Mouse (Mus musculus) gastrocnemius, adult 8-10 months (tissue): ENCODE measurements around the gene Nlgn1. TPM values are rescaled to one million over a fixed set of nuclear protein-coding genes. Genes with fewer than 3 reads are reported as not detected.

Source experiments
- DNase-seq, 2 experiments: peaks; one replicate each; pipeline ENCODE4 v3.0.0; 2022; ENCODE audit warnings: low spot score in 2 of 2
- total RNA-seq, 4 experiments: library from RNA; stranded (reverse); gene quantifications; 2 replicates each; pipeline ENCODE4 v1.2.4; 2022

Nlgn1 gene
- total RNA-seq, 4 experiments from 2014 or later, result 0.07 to 0.12 TPM; not detected in 2

DNA sequence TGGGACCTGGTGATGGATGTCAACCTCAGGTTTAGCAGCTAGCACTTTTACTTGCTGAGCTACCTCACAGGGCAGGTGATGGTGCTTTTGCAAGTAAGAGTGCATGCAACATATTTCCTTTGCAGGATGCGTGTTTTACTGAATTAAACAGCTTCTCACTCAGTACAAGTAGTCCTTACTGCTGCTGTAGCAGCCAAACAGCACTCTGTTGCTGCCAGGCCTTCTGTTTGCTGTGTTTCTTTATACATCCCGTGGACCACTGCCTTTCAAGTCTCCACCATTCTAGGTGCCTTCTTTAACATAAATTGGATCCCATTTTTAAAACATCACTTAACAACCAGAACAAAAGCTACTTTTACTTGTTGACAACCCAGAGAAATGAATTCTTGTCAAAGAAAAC lies 502.0 kb downstream of the Nlgn1 start:
- no peak for DNase-seq

- no peak for DNase-seq
Measured at GRCm38 (mm10) chr3:25813368-25813767, 518.9 kb downstream of the Nlgn1 start.

DNA sequence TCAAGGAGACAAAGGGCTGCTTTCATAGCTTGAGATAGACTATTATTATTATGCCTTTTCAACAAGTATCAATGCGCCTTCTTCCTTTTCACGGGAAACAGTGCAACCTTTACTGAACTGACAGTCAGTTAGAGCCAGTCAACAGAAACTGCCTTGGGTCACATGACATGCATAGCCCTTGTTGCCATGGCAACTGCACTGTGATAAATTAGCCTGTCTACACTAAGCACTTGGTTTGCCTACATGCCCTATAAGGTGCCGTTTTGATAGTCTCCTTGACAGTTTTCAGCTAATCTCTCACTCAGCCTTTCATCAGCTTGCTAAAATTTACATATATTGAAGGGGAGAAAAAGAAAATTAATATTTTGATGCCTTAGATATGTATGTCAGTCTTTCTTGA lies 524.7 kb downstream of the Nlgn1 start:
- no peak for DNase-seq

GRCm38 (mm10) chr3:25781651-25782050 lies 550.6 kb downstream of the Nlgn1 start:
- DNase-seq, result no peak

DNA sequence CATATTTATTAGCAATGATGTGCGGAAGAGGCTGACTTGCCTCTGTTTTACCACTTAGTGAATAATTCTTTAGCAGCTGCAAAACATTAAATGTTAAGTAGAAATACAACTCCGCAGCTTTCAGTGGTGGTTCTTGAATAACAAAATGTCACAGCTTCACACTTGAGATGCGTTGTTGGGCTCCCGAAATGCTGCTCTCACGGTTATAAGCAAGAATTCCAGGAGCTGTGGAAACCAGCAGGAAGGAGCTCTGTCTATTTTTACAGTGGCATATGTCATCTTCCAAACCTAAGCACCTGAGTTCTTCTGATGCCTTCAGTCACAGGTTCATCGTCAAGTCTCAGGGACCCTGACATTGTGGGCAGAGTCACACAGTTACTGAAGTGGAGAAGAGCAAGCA lies 556.8 kb downstream of the Nlgn1 start:
- no peak for DNase-seq

DNA sequence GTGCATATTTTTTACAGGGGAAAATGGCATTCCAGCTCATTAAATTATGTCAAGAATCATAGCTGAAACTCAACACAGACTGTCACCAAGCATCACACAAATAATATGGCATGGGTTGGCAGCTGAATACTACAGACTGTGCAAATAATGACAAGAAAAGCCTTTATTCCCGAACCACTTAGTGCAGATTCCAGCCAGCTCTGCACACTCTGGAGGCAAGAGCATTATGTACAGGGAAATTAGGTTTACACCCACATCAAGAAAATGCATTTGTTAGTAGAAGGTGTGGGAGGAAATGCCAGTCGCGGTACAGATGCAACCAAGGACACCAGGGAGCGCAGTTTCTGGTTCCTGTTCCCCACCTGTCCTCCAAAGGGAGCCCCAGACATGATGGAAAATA lies 558.4 kb downstream of the Nlgn1 start:
- DNase-seq, result no peak

GRCm38 (mm10) chr3:25773467-25773866 lies 558.8 kb downstream of the Nlgn1 start:
- no peak for DNase-seq

DNA sequence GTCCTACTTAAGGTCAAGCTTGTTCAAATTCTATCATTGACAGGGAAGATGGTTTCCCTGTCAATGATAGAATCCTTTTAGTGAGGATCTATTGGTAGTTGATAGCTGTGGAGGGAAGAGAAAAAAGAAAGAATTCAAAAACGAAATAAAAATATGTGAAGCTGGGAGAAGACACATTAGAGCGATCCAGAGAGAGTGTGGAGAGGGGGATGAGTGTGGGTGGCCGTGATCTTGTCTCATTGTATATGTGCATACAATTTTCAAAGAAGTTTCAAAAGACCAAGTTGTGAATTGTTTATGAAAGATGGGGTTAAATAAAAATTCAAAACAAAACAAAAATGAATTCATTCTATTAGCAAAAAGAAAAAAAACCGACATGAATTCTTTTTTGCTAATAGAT lies 568.6 kb downstream of the Nlgn1 start:
- DNase-seq, result no peak

GRCm38 (mm10) chr3:25757813-25758212 lies 574.4 kb downstream of the Nlgn1 start:
- DNase-seq, result no peak

DNA sequence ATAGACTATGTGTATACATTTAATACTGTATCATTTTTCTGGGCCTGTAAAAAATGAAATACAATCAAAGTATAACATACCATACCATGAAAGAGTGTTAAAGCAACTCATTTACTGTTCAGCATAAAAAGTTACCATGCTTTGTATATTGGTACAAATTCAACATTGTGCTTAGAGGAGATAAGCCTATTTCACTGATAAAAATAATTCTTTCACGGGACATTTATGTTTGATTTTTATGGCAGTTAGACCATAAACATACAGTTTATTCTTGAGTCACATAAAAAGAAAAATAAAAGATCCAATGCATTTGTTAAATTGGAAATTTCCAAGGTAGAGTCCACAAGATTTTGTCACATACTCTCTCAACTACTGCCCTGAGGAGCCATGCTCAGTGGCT lies 608.1 kb downstream of the Nlgn1 start:
- DNase-seq, result no peak

- no peak for DNase-seq
Measured at GRCm38 (mm10) chr3:25721464-25721863, 610.8 kb downstream of the Nlgn1 start.

DNA sequence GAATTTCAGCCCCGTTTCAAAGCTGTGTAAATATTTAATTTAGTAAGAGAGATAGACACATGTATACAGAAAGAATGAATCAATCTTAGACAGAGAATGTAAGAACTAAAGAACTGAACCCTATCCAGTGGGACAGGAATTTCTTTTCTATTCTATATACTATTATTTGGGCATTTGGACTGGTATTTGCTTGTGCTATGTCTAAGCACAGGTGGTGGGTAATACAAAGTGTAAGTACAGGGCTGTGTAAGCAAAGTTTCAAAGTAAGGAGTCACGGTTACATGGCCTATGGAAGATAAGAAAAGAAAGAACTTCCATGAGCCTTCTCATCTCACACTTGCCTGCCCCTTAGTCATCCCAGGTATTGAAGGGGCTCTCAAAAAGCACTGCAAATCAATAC lies 624.9 kb downstream of the Nlgn1 start:
- no peak for DNase-seq

GRCm38 (mm10) chr3:25697231-25697630 lies 635.0 kb downstream of the Nlgn1 start:
- no peak for DNase-seq

DNA sequence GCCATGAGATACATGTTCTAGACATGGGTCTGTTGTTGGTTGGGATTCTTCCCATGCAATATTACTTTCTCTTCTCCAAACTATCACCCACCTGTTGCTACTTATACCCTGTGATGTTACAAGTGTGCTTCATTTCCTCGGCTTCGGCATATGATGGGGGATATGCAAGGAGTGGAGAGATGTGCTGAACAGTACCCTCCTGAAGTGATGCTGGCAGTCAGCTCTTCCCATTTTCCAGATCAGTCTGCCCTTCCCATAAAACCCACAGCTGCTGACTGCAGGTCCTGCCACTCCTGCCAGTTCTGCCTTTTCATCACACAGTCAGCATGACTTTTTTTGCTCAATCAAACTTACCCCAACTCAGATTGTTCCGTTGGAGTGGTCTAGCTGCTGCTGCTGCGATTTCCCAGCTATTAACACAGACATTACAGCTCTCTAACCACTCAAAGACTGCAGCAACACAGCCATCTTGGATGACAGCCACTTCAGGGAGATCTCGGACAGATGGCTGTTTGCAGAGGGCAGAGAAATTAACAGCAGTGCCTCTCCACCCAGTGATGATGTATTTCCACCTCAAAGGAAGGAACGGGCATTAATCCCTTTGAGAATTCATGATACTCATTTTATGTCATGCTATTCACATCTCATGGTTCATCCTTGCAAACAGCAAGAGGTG lies 643.3 kb downstream of the Nlgn1 start:
- DNase-seq, result no peak

- DNase-seq, result no peak
Measured at GRCm38 (mm10) chr3:25683696-25684095, 648.6 kb downstream of the Nlgn1 start.

GRCm38 (mm10) chr3:25679373-25679772 lies 652.9 kb downstream of the Nlgn1 start:
- DNase-seq, result no peak

GRCm38 (mm10) chr3:25675888-25676287 lies 656.4 kb downstream of the Nlgn1 start:
- no peak for DNase-seq

DNA sequence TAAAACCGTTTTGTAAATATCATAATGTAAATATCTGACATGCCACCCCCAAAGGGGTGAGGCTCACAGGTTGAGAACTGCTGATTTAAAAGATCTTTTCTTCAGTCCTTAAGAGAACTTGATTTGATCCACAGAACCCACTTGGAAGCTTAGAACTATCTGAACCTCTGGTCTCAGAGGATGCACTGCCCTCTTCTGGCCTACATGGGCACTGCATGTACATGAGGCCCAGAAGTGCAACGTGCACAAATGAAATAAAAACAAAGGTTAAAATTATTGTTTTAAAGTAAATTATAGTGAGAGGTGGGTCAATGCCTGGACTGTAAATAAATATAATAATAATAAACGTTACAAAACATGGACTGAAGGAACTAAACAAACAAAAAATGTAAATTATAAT lies 657.2 kb downstream of the Nlgn1 start:
- no peak for DNase-seq

GRCm38 (mm10) chr3:25673408-25673807 lies 658.9 kb downstream of the Nlgn1 start:
- no peak for DNase-seq

- DNase-seq, result no peak
Measured at GRCm38 (mm10) chr3:25672779-25673178, 659.5 kb downstream of the Nlgn1 start.

DNA sequence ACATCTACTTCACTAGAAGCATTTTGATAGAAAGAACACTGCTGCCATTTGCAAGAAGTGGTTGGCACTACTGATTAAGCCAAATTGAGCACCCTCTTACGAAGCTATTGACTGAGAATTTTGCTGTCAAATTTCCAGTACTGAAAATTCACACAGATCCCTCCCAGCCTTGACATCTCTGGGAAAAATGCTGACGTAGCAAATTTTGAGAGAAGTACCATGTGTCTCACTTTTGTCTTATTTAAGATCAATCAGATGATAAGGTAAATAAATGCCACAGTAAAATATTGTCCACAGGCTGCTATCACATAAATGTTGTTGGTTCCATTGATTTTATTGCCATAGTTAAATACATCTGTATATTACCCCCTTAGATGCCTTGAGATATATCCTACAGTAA lies 668.8 kb downstream of the Nlgn1 start:
- DNase-seq, result no peak

- no peak for DNase-seq
Measured at GRCm38 (mm10) chr3:25660285-25660684, 672.0 kb downstream of the Nlgn1 start.

- DNase-seq, result no peak
Measured at GRCm38 (mm10) chr3:25658006-25658405, 674.3 kb downstream of the Nlgn1 start.

DNA sequence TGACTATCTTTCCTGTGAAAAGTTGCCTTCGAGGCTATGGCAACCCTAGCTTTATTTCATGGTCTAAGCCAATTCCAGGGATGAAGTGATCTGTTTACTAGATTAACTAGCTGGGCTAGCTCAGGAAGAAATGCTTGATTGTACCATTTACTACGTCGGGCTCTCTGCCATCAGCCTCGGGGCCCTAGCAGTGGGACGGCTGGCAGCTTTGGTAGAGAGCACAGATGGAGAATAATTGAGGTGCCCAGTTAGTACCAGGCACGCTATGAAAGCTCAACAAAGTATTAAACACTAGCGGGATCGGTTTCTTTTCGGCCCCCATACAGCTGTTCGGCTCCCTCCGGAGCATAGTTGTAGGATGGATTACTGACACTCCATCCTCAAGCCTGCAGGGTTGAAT lies 675.2 kb downstream of the Nlgn1 start:
- no peak for DNase-seq
